Comparison of ENCODE assay signal across 8 mouse cellular contexts in genomic region chr12:73045724-73046606, GRCm38 (mm10). TPM values are rescaled to one million over a fixed set of nuclear protein-coding genes. Genes with fewer than 3 reads are reported as not detected.
A peak's percentile ranks its signal among the peaks of the same experiment; 100 is the strongest.
DNase-seq lines count a peak whose midpoint lies in the region; ATAC-seq and TF ChIP-seq lines count a peak whose summit lies in the region.

No protein-coding gene starts in this region.

- H3K4me2 ChIP-seq in neural tube, embryonic 14.5 days (ENCODE audit: low read depth, low read length): peak overlapping the region; percentile 44

- in situ Hi-C loops in Patski (cut with MboI; ENCODE audit: low pct_unique_long_range_greater_than_20kb): loop anchor here (5.0 to 10.0 kb wide), 2 partner anchors 66 to 239 kb away; partner anchors contain the start of genes Six4, Slc38a6 and Trmt5

- DNase-seq in lung, adult 2 months: no peak
- DNase-seq in lung, postnatal 10 days: no peak
- DNase-seq in Patski (ENCODE audit: low read depth, low spot score): no peak
- peak; percentile 55 for DNase-seq in gastrocnemius, postnatal 14 days
- peak; percentile 38 for DNase-seq in kidney, postnatal 10 days
- DNase-seq in layer of hippocampus, adult 8-10 months (ENCODE audit: low spot score in 2 of 2): no peak

- no peak overlapping the region for H3K27ac ChIP-seq in neural tube, embryonic 14.5 days (ENCODE audit: low read depth, low read length)

- no peak for TF ChIP-seq POLR2A in lung, adult 2 months (IDR thresholded peaks at IDR 0.05; ENCODE audit: borderline replicate concordance, extremely low read depth, low read depth, low read length)

- no peaks in the 10 kb centered on the region for H3K9me3 ChIP-seq in neural tube, embryonic 14.5 days (ENCODE audit: control insufficient read depth, low read length)

- TF ChIP-seq CTCF in lung, adult 2 months (IDR thresholded peaks at IDR 0.05; ENCODE audit: insufficient read depth, low read length): no peak
- no peak for TF ChIP-seq CTCF in Patski (IDR thresholded peaks at IDR 0.05)

- H3K9ac ChIP-seq in neural tube, embryonic 14.5 days (replicated peaks; ENCODE audit: low read depth, low read length): no peak overlapping the region

- H3K4me1 ChIP-seq in lung, adult 2 months (ENCODE audit: control insufficient read depth, insufficient read depth, low read length): peaks cover 11% of the 10 kb centered on the region
- 0 out of 2 replicates have a peak, but pooled peaks cover 5% of the 10 kb centered on the region for H3K4me1 ChIP-seq in neural tube, embryonic 14.5 days (ENCODE audit: control insufficient read depth, insufficient read depth, low read length)

- no peaks in the 10 kb centered on the region for H3K27me3 ChIP-seq in Patski
- peaks cover 66% of the 10 kb centered on the region for H3K27me3 ChIP-seq in neural tube, embryonic 14.5 days (ENCODE audit: control insufficient read depth, insufficient read depth, low read length)

- POLR2A ChIA-PET in Patski (lab: Charles Lee): interaction anchor here (1.1 to 1.6 kb wide), 2 partner anchors 25 to 241 kb away, joined by 3 to 4 read pairs; partner anchors contain the start of genes Slc38a6 and Trmt5

- intact Hi-C loops in gastrocnemius, postnatal 14 days (cut with DNase I; ENCODE audit: low total_unique reads): no loop called here

- CTCF ChIA-PET in Patski (lab: Charles Lee): interaction anchor here (0.8 kb wide), 1 partner anchor 403 kb away, joined by 3 read pairs; no protein-coding TSS in a partner anchor

- H3K36me3 ChIP-seq in neural tube, embryonic 14.5 days (ENCODE audit: control insufficient read depth, insufficient read depth, low read length): no peaks in the 10 kb centered on the region

- ATAC-seq in Patski: peak; percentile 38
- no peak for ATAC-seq in neural tube, embryonic 14.5 days (ENCODE audit: low read depth)
- no peak for ATAC-seq in megakaryocyte-erythroid progenitor cell, adult 5-6 weeks (replicated peaks; ENCODE audit: low FRiP score, low TSS enrichment, poor library complexity, severe bottlenecking)

- peak overlapping the region; percentile 25 for H3K4me3 ChIP-seq in lung, adult 2 months (replicated peaks; ENCODE audit: extremely low read depth, low read depth, low read length)
- H3K4me3 ChIP-seq in neural tube, embryonic 14.5 days (ENCODE audit: low read depth, low read length): peak overlapping the region; percentile 28

- 1% methylated on average over 84 of the region's 85 CpGs for WGBS in lung, adult 2 months
- under 1% methylated on average over 82 of the region's 85 CpGs for WGBS in neural tube, embryonic 14.5 days

RNA-seq across cellular contexts. Expression of gene Six1, which starts 7.7 kb away (rescaled TPM):
- polyA plus RNA-seq in lung, adult 2 months (2012; rRNA removed): 3.0 and 3.6 TPM in 2 replicates
- polyA plus RNA-seq in Patski (2021): 19.9 TPM
- 10 to 100 TPM; 43.5 to 46.4 TPM for total RNA-seq in gastrocnemius, postnatal 14 days (2021)
- polyA plus RNA-seq in neural tube, embryonic 14.5 days (2014; fragmentation: Nextera tagmentation; extraction: Ambion mirVana): 0.12 and 3.7 TPM in 2 replicates
- under 1 TPM in 3 of 4 experiments, not detected in 1; 0.14 to 0.19 (median 0.18) TPM for total RNA-seq in layer of hippocampus, adult 8-10 months (2022)
- total RNA-seq in megakaryocyte-erythroid progenitor cell, adult 5-6 weeks (2014; fragmentation: Nextera tagmentation): not detected in 2 replicates
- not detected in 2 replicates for total RNA-seq in megakaryocyte-erythroid progenitor cell, adult 5-6 weeks (2017)

Comparison
In these comparisons a context has a peak if more than half of its experiments do, and no peak if none do; other contexts are left out.
1. DNase-seq: peak in gastrocnemius, postnatal 14 days (single experiment) and kidney, postnatal 10 days (single experiment); none in lung, adult 2 months (single experiment), lung, postnatal 10 days (single experiment), Patski (single experiment) and layer of hippocampus, adult 8-10 months (0 of 2).
2. RNA of gene Six1, which starts 7.7 kb away (total RNA-seq): 43.5 to 46.4 TPM in gastrocnemius, postnatal 14 days; 0.14 to 0.19 TPM in layer of hippocampus, adult 8-10 months and not detected in megakaryocyte-erythroid progenitor cell, adult 5-6 weeks; every median in the first group is over 10 times any median in the second.